Mouse (Mus musculus) liver, postnatal 0 days (tissue): ENCODE measurements around the gene Pprc1.

Experiments
- CTCF ChIP-seq: sonication (generic); IDR thresholded peaks from 2 replicates; pipeline ENCODE4 v1.5.1; 2016; ENCODE audit warnings: antibody characterized with exemption, low read depth
- EP300 ChIP-seq: IDR thresholded peaks from 2 replicates; pipeline ENCODE4 v1.6.1; 2016; ENCODE audit warnings: antibody characterized with exemption, low read depth, mild to moderate bottlenecking

DNA sequence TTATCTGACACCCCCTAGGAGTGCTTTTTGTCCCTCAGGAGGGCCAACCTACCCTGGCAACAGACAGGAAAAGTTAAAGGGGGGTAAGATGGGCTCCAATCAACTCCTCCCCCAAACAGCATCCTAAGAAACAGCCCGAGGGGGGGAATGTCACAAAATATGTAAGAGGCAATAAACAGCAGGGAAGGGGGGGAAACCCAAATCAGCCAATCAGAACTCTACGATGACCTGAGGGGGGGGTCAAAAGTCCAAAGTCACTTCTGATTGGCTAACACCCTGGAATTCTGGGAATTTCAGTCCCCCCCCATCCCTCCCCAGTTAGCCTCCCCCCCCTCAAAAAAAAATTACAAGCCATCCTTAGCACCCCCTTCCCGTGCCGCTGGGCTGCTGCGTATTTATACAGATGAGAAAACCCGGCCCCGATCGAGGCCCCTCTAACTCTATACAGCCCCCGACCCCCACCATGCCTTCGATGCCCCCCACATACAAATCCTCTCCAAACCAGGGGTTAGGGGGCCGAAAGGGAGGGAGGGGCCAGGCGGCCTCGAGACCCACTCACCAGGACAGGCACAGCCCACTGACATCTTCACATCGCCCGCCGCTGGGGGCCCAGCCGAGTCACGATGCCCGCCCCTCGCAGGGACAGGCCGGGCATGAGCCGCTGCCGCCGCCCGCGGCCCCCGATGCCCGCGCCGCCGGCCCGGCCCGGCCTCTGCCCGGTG lies at the start of gene Pprc1:
- no peak for TF ChIP-seq CTCF
- TF ChIP-seq EP300: no peak
